Mouse (Mus musculus): ENCODE results near the gene Nptx1.
A peak's percentile ranks its signal among the peaks of the same experiment; 100 is the strongest.

Nptx1 gene

GRCm38 (mm10) chr11:119490861-119491689 lies 56.5 kb downstream of the Nptx1 start, which contains the start of gene Endov:
Endov (plus strand) TSS chr11:119491347.
- peak; percentile 98 to 99 for DNase-seq

Measured in B cell, adult 2 months (primary cell).